Mouse (Mus musculus) thymus, postnatal 10 days (tissue): ENCODE measurements around the gene Elmo1.
"Not testable (repeated sequence)": the region's sequence is repeated elsewhere in the genome, so short reads cannot be mapped to it uniquely, and the experiment has no call there.

Experiments used
- DNase-seq, 2 experiments: peaks; one replicate each; pipeline ENCODE4 v3.0.0; 2021; ENCODE audit warnings: low spot score in 2 of 2

The Elmo1 gene

GRCm38 (mm10) chr13:20609003-20609688 lies 518.8 kb downstream of the Elmo1 start:
- DNase-seq = no peak

GRCm38 (mm10) chr13:20615596-20616469 lies 525.4 kb downstream of the Elmo1 start:
- no peak for DNase-seq

- no peak for DNase-seq
Measured at GRCm38 (mm10) chr13:20619946-20620345, 529.5 kb downstream of the Elmo1 start.

DNA sequence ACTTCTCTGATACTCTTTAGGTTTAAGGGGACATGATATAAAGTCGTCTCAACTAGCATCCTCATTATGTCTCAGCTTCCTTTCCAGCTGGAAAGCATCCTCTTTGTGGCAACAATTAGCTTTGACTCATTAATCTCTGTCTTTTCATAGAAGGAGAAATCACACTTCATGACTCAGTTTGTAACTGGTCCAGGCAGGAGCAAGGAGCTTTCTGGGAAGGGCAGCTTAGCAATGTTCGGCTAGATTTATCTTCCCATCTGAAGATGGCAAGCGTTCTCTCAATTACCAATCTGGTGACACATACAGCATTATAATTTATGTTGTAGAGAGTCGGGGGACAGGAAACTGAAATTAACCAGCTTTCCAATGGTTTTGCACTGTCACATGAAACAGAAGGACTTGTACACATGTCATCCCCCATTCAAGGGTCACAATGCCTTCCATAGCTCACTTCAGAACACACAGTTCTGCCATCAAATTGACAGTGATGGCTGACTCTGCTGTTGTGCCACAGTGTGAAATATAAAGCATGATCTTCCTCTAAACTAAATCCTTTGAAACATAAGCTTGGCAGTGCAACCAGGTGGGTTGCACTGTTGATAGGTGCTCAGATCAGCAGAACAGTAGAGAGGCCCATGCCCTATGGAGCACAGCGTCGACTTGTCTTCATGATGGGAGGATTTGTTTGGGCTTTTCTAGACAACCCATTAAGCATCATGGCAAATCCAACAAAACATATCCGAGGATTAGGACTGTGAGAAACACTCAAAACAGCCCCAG lies 532.9 kb downstream of the Elmo1 start:
- DNase-seq = no peak

DNA sequence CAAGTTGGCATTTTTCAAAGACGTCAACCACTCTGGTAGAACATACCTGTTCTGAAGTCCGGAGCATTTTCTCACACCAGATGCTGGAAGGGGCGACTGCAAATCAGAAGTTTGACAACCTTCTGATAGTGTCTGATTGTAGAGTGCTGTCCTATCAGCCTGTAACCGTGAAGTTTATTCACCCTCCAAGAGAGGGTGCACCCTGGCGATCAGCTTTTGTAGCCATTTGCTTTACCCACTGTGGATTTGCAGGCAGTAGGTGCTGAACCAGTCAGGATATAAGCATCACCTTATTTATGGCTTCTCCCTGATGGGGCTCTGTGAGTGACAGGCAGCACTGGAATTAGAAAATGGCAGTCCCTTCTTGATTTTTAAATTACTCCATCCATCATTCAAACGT lies 537.4 kb downstream of the Elmo1 start:
- DNase-seq = no peak

DNA sequence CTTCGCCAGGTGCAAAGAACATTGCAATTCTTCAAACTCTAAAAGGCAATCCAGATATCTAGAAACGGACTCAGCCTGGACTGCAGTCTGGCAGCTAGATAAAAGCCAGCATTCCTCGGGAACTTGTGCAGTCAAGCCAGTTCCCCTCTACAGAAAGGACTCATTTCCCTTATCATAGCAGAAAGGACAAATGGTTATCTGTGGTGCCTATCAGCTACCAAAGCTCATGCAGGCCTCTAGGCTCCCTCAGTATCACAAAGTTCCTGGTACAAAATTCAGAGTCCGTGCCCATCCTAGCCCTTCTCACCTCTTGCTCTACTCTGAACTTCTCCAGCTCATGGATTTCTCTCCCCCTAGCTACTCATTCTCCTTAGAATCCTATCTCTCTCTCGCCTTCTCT lies 542.1 kb downstream of the Elmo1 start:
- DNase-seq = no peak

DNA sequence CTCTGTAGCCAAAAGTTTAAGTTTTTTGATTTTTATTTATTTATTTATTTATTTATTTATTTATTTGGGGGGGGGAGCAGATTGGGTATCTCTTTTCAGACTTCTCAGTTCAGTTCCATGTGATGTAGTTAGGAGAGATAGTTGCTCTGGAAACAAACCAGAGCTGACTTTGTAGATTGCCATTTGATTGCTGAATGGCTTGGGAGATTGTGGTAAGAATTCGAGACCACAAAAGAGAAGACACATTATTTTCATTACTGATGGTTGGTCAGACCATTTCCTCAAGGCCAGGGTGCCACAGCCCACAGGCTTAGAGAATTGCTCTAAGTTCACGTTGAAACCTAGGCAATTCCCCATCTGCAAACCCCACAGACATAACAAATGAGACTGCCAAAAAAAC lies 544.3 kb downstream of the Elmo1 start:
- not testable (repeated sequence) for DNase-seq

- no peak for DNase-seq
Measured at GRCm38 (mm10) chr13:20635646-20636045, 545.2 kb downstream of the Elmo1 start.
